Comparison of ENCODE assay signal across 8 mouse cellular contexts in the genomic region with DNA sequence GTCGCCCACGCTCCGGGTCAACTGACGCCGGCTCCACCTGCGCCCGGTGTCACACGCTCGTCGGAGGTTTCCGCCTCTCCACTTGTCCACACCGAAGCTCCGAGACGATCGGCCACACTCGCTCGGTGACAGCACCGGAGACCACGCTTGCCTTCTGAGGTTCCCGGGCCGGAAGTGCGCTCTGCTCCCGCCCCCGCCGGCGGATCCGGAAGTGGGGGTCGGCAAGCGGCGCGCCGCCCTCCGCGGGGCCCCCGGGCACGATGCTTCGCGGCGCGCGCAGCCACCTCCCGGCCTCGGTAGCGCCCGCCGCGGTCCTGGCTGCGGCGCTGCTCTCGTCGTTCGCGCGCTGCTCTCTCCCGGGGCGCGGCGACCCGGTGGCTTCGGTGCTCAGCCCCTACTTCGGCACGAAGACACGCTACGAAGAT. TPM values are rescaled to one million over a fixed set of nuclear protein-coding genes. Genes with fewer than 3 reads are reported as not detected.
DNase-seq lines count a peak whose midpoint lies in the region; ATAC-seq and TF ChIP-seq lines count a peak whose summit lies in the region.

A gene (plus strand): TSS at position 89 of the 425 bp plus-strand sequence.

- peak; percentile 87 for ATAC-seq in embryonic facial prominence, embryonic 13.5 days (ENCODE audit: insufficient number of reproducible peaks, insufficient read depth, low FRiP score, low TSS enrichment, low read depth)
- peak; percentile 77 for ATAC-seq in limb, embryonic 15.5 days (ENCODE audit: insufficient number of reproducible peaks, low FRiP score, low TSS enrichment, low read depth)
- peak; percentile 95 for ATAC-seq in midbrain, postnatal 0 days (ENCODE audit: low FRiP score)

- no peaks in the 10 kb centered on the region for H3K9me3 ChIP-seq in embryonic facial prominence, embryonic 13.5 days
- no peaks in the 10 kb centered on the region for H3K9me3 ChIP-seq in limb, embryonic 15.5 days
- no peaks in the 10 kb centered on the region for H3K9me3 ChIP-seq in midbrain, postnatal 0 days (ENCODE audit: low read length)

- H3K27me3 ChIP-seq in embryonic facial prominence, embryonic 13.5 days = no peaks in the 10 kb centered on the region
- H3K27me3 ChIP-seq in heart, adult 2 months (ENCODE audit: control insufficient read depth, insufficient read depth, low read length) = no peaks in the 10 kb centered on the region
- no peaks in the 10 kb centered on the region for H3K27me3 ChIP-seq in limb, embryonic 15.5 days
- no peaks in the 10 kb centered on the region for H3K27me3 ChIP-seq in midbrain, postnatal 0 days (ENCODE audit: insufficient read depth, low read length)

- WGBS in embryonic facial prominence, embryonic 13.5 days = under 1% methylated on average over 64 of the region's 64 CpGs
- WGBS in heart, adult 2 months = under 1% methylated on average over 64 of the region's 64 CpGs
- WGBS in limb, embryonic 15.5 days = under 1% methylated on average over 62 of the region's 64 CpGs
- under 1% methylated on average over 45 of the region's 64 CpGs for WGBS in midbrain, postnatal 0 days

- H3K4me3 ChIP-seq in embryonic facial prominence, embryonic 13.5 days = peak within 1 kb of the TSS; percentile 71
- peak within 1 kb of the TSS; percentile 84 for H3K4me3 ChIP-seq in heart, adult 2 months
- peak within 1 kb of the TSS; percentile 73 for H3K4me3 ChIP-seq in limb, embryonic 15.5 days
- H3K4me3 ChIP-seq in midbrain, postnatal 0 days (ENCODE audit: low read depth, low read length) = peak within 1 kb of the TSS; percentile 68

- H3K4me2 ChIP-seq in embryonic facial prominence, embryonic 13.5 days = peak within 1 kb of the TSS; percentile 77
- H3K4me2 ChIP-seq in limb, embryonic 15.5 days = peak within 1 kb of the TSS; percentile 73
- peak within 1 kb of the TSS; percentile 73 for H3K4me2 ChIP-seq in midbrain, postnatal 0 days (ENCODE audit: low read depth, low read length, poor library complexity, severe bottlenecking)

- H3K79me2 ChIP-seq in heart, adult 2 months (replicated peaks; ENCODE audit: control insufficient read depth, insufficient read depth, low read length) = no peaks in the 10 kb centered on the region

- TF ChIP-seq EP300 in heart, adult 2 months (IDR thresholded peaks at IDR 0.05; ENCODE audit: insufficient read depth, low read depth, low read length) = no peak

- TF ChIP-seq POLR2A in heart, adult 2 months (IDR thresholded peaks at IDR 0.05; ENCODE audit: insufficient read depth, low read depth, low read length) = peak; percentile 44; the same call in 1 of the 2 replicates

- peak within 1 kb of the TSS; percentile 88 for H3K27ac ChIP-seq in embryonic facial prominence, embryonic 13.5 days
- peak within 1 kb of the TSS; percentile 60 for H3K27ac ChIP-seq in heart, adult 2 months
- H3K27ac ChIP-seq in limb, embryonic 15.5 days = peak within 1 kb of the TSS; percentile 88
- peak within 1 kb of the TSS; percentile 81 for H3K27ac ChIP-seq in midbrain, postnatal 0 days (ENCODE audit: low read depth, low read length)

- intact Hi-C loops in heart, adult 2 months (cut with DNase I) = loop anchor here (5.0 kb wide), 2 partner anchors 453 to 513 kb away; no protein-coding TSS in a partner anchor

- no peak for TF ChIP-seq CTCF in heart, adult 2 months (IDR thresholded peaks at IDR 0.05)
- TF ChIP-seq CTCF in midbrain, postnatal 0 days (IDR thresholded peaks at IDR 0.05) = no peak

- H3K4me1 ChIP-seq in embryonic facial prominence, embryonic 13.5 days = peaks cover 25% of the 10 kb centered on the region
- H3K4me1 ChIP-seq in heart, adult 2 months (ENCODE audit: control insufficient read depth, insufficient read depth, low read length) = peaks cover 4% of the 10 kb centered on the region
- peaks cover 18% of the 10 kb centered on the region for H3K4me1 ChIP-seq in limb, embryonic 15.5 days
- peaks cover 9% of the 10 kb centered on the region; the same call in 1 of the 2 replicates for H3K4me1 ChIP-seq in midbrain, postnatal 0 days (ENCODE audit: insufficient read depth, low read length)

- peak; percentile 79 for DNase-seq in 416B (ENCODE audit: low read depth)
- DNase-seq in adrenal gland, postnatal 4 days (ENCODE audit: low spot score in 2 of 2) = peak; percentile 70 to 73
- peak; percentile 89 to 90 for DNase-seq in heart, adult 2 months
- peak; percentile 66 to 75 for DNase-seq in kidney, adult 8-10 months
- peak; percentile 89 for DNase-seq in midbrain, postnatal 0 days (ENCODE audit: low spot score)
- DNase-seq in spleen, postnatal 36 days (ENCODE audit: low spot score in 2 of 2) = peak; percentile 84

- H3K9ac ChIP-seq in embryonic facial prominence, embryonic 13.5 days = peak within 1 kb of the TSS; percentile 83
- H3K9ac ChIP-seq in heart, adult 2 months (ENCODE audit: low read depth, low read length) = peak within 1 kb of the TSS; percentile 81
- H3K9ac ChIP-seq in limb, embryonic 15.5 days = peak within 1 kb of the TSS; percentile 79
- peak within 1 kb of the TSS; percentile 81 for H3K9ac ChIP-seq in midbrain, postnatal 0 days (replicated peaks; ENCODE audit: low read length, poor library complexity, severe bottlenecking)

- H3K36me3 ChIP-seq in embryonic facial prominence, embryonic 13.5 days = no peaks in the 10 kb centered on the region
- no peaks in the 10 kb centered on the region for H3K36me3 ChIP-seq in heart, adult 2 months (ENCODE audit: control insufficient read depth, insufficient read depth, low read length)
- no peaks in the 10 kb centered on the region for H3K36me3 ChIP-seq in limb, embryonic 15.5 days
- H3K36me3 ChIP-seq in midbrain, postnatal 0 days (ENCODE audit: insufficient read depth, low read length) = no peaks in the 10 kb centered on the region

RNA-seq across cellular contexts. Expression of the gene that starts here (rescaled TPM):
- total RNA-seq in adrenal gland, postnatal 4 days (2021) = 10 to 100 TPM; 39.4 to 40.4 TPM
- polyA plus RNA-seq in embryonic facial prominence, embryonic 13.5 days (2015; fragmentation: Nextera tagmentation; extraction: Ambion mirVana) = 61.5 and 69.1 TPM in 2 replicates
- 10 to 100 TPM; 14.2 to 14.3 TPM for total RNA-seq in heart, adult 2 months (2021)
- 8.7 and 11.1 TPM in 2 replicates for polyA plus RNA-seq in heart, adult 2 months (2012; rRNA removed)
- polyA plus RNA-seq in limb, embryonic 15.5 days (2015; fragmentation: Nextera tagmentation; extraction: Ambion mirVana) = 63.7 and 67.2 TPM in 2 replicates
- total RNA-seq in midbrain, postnatal 0 days (2014; rRNA removed) = 92.6 and 122 TPM in 2 replicates
- polyA plus RNA-seq in midbrain, postnatal 0 days (2015; fragmentation: Nextera tagmentation; extraction: Ambion mirVana) = 63.1 and 70.2 TPM in 2 replicates

Comparison
In these comparisons a context has a peak if more than half of its experiments do, and no peak if none do; other contexts are left out.
1. Peak in every context shown above with its lines: DNase-seq, ATAC-seq, H3K4me3 ChIP-seq and H3K27ac ChIP-seq.